Mouse (Mus musculus): Measurements from ENCODE around the gene Rad9b.

The Rad9b gene

GRCm38 (mm10) chr5:122353807-122354491 is at the start of gene Rad9b, which contains the start of gene Vps29:
TSS of gene Rad9b (minus strand) at chr5:122354233.
TSS of gene Vps29 (plus strand) at chr5:122354369.
- DNase-seq (ENCODE audit: low read depth, low spot score): peak; percentile 99

- DNase-seq (ENCODE audit: low read depth, low spot score): no peak
Observed at GRCm38 (mm10) chr5:122403362-122403761, 49.3 kb upstream of the Rad9b start.

- no peak for DNase-seq (ENCODE audit: low read depth, low spot score)
Observed at GRCm38 (mm10) chr5:122402772-122403171, 48.7 kb upstream of the Rad9b start.

- no peak for DNase-seq (ENCODE audit: low read depth, low spot score)
Observed at GRCm38 (mm10) chr5:122402160-122402559, 48.1 kb upstream of the Rad9b start.

- peak; percentile 39 for DNase-seq (ENCODE audit: low read depth, low spot score)
Observed at GRCm38 (mm10) chr5:122401303-122401640, 47.2 kb upstream of the Rad9b start.

- no peak for DNase-seq (ENCODE audit: low read depth, low spot score)
Observed at GRCm38 (mm10) chr5:122400628-122401302, 46.7 kb upstream of the Rad9b start.

- no peak for DNase-seq (ENCODE audit: low read depth, low spot score)
Observed at GRCm38 (mm10) chr5:122399871-122400270, 45.8 kb upstream of the Rad9b start.

GRCm38 (mm10) chr5:122397495-122397894 is 43.5 kb upstream of the Rad9b start:
- no peak for DNase-seq (ENCODE audit: low read depth, low spot score)

GRCm38 (mm10) chr5:122396791-122397190 is 42.8 kb upstream of the Rad9b start:
- DNase-seq (ENCODE audit: low read depth, low spot score): no peak

GRCm38 (mm10) chr5:122393887-122394286 is 39.9 kb upstream of the Rad9b start:
- DNase-seq (ENCODE audit: low read depth, low spot score): peak; percentile 64

GRCm38 (mm10) chr5:122392227-122393004 is 38.4 kb upstream of the Rad9b start:
- no peak for DNase-seq (ENCODE audit: low read depth, low spot score)

GRCm38 (mm10) chr5:122391786-122392180 is 37.8 kb upstream of the Rad9b start, which contains the start of gene Arpc3:
TSS of gene Arpc3 (plus strand) at chr5:122391878.
- DNase-seq (ENCODE audit: low read depth, low spot score): peak; percentile 90

- DNase-seq (ENCODE audit: low read depth, low spot score): no peak
Observed at GRCm38 (mm10) chr5:122391178-122391785, 37.2 kb upstream of the Rad9b start.

GRCm38 (mm10) chr5:122390671-122391070 is 36.6 kb upstream of the Rad9b start:
- no peak for DNase-seq (ENCODE audit: low read depth, low spot score)

- no peak for DNase-seq (ENCODE audit: low read depth, low spot score)
Observed at GRCm38 (mm10) chr5:122390006-122390405, 36.0 kb upstream of the Rad9b start.

- no peak for DNase-seq (ENCODE audit: low read depth, low spot score)
Observed at GRCm38 (mm10) chr5:122379374-122380155, 25.5 kb upstream of the Rad9b start.

GRCm38 (mm10) chr5:122378171-122378570 is 24.1 kb upstream of the Rad9b start:
- no peak for DNase-seq (ENCODE audit: low read depth, low spot score)

- DNase-seq (ENCODE audit: low read depth, low spot score): no peak
Observed at GRCm38 (mm10) chr5:122377101-122377833, 23.2 kb upstream of the Rad9b start.

- no peak for DNase-seq (ENCODE audit: low read depth, low spot score)
Observed at GRCm38 (mm10) chr5:122372878-122373277, 18.8 kb upstream of the Rad9b start.

GRCm38 (mm10) chr5:122372192-122372769 is 18.2 kb upstream of the Rad9b start, which contains the start of gene Fam216a:
TSS of gene Fam216a (minus strand) at chr5:122372364.
- peak; percentile 99 for DNase-seq (ENCODE audit: low read depth, low spot score)
